10 mouse cellular contexts compared by ENCODE assay signal in genomic region chr6:67269459-67269858, GRCm38 (mm10). TPM values are rescaled to one million over a fixed set of nuclear protein-coding genes. Genes with fewer than 3 reads are reported as not detected.
DNase-seq lines count a peak whose midpoint lies in the region; ATAC-seq and TF ChIP-seq lines count a peak whose summit lies in the region.
"Had no signal": no experiment of that assay in that cellular context is flagged by ENCODE, and none has a peak within 500 bp of the region (broad histone marks: within the 10 kb centered on the region; RNA-seq: fewer than 3 reads in every experiment).

No protein-coding gene starts in this region.

- ATAC-seq in lung, embryonic 16.5 days (ENCODE audit: low read depth): no peak
- ATAC-seq in forebrain, embryonic 11.5 days (replicated peaks; ENCODE audit: low FRiP score): no peak
- no peak for ATAC-seq in limb, embryonic 14.5 days (ENCODE audit: low FRiP score, low read depth)
- no peak for ATAC-seq in stomach, embryonic 14.5 days (ENCODE audit: insufficient number of reproducible peaks, insufficient read depth, low FRiP score, low read depth)
- ATAC-seq in cerebellum, adult (ENCODE audit: insufficient number of reproducible peaks, low FRiP score, low TSS enrichment): no peak

- peak overlapping the region; percentile 64 for H3K4me2 ChIP-seq in lung, embryonic 16.5 days (ENCODE audit: low read depth, low read length)
- peak overlapping the region; percentile 52 for H3K4me2 ChIP-seq in forebrain, embryonic 11.5 days (ENCODE audit: low read depth, low read length, severe bottlenecking)
- H3K4me2 ChIP-seq in limb, embryonic 14.5 days (replicated peaks; ENCODE audit: low read depth, low read length, severe bottlenecking): peak overlapping the region; percentile 67
- peak overlapping the region; percentile 72 for H3K4me2 ChIP-seq in stomach, embryonic 14.5 days (replicated peaks; ENCODE audit: low read depth, low read length)

- peaks cover 18% of the 10 kb centered on the region for H3K36me3 ChIP-seq in lung, embryonic 16.5 days (ENCODE audit: control insufficient read depth, insufficient read depth, low read length)
- H3K36me3 ChIP-seq in forebrain, embryonic 11.5 days (ENCODE audit: control insufficient read depth, insufficient read depth, low read length): no peaks in the 10 kb centered on the region; the same call in 1 of the 2 replicates
- peaks cover 23% of the 10 kb centered on the region for H3K36me3 ChIP-seq in limb, embryonic 14.5 days (ENCODE audit: control insufficient read depth, insufficient read depth, low read length)
- peaks cover 24% of the 10 kb centered on the region for H3K36me3 ChIP-seq in stomach, embryonic 14.5 days (ENCODE audit: control insufficient read depth, insufficient read depth, low read length)

- 0 out of 2 replicates have a peak overlapping the region, but pooled peaks have one; percentile 34 for H3K9ac ChIP-seq in lung, embryonic 16.5 days (ENCODE audit: low read length)
- peak overlapping the region; percentile 27; the same call in 1 of the 2 replicates for H3K9ac ChIP-seq in forebrain, embryonic 11.5 days (ENCODE audit: low read length)
- H3K9ac ChIP-seq in limb, embryonic 14.5 days (ENCODE audit: low read depth, low read length, severe bottlenecking): peak overlapping the region; percentile 28; the same call in 1 of the 2 replicates
- H3K9ac ChIP-seq in stomach, embryonic 14.5 days (replicated peaks; ENCODE audit: low read depth, low read length): 0 out of 2 replicates have a peak overlapping the region, but pooled peaks have one; percentile 100

- no peaks in the 10 kb centered on the region for H3K9me3 ChIP-seq in lung, embryonic 16.5 days (ENCODE audit: control insufficient read depth, low read length)
- H3K9me3 ChIP-seq in forebrain, embryonic 11.5 days (ENCODE audit: control insufficient read depth, low read length): no peaks in the 10 kb centered on the region
- H3K9me3 ChIP-seq in limb, embryonic 14.5 days (ENCODE audit: control insufficient read depth, low read length): no peaks in the 10 kb centered on the region
- H3K9me3 ChIP-seq in stomach, embryonic 14.5 days (ENCODE audit: control insufficient read depth, low read depth, low read length): no peaks in the 10 kb centered on the region

- TF ChIP-seq POLR2A in limb, embryonic 14.5 days (IDR thresholded peaks at IDR 0.05; ENCODE audit: borderline replicate concordance, extremely low read depth, insufficient read depth, insufficient read length): no peak

- no peaks in the 10 kb centered on the region for H3K27me3 ChIP-seq in lung, embryonic 16.5 days (ENCODE audit: control insufficient read depth, insufficient read depth, low read depth, low read length)
- H3K27me3 ChIP-seq in forebrain, embryonic 11.5 days (ENCODE audit: control insufficient read depth, insufficient read depth, low read length): no peaks in the 10 kb centered on the region
- no peaks in the 10 kb centered on the region for H3K27me3 ChIP-seq in limb, embryonic 14.5 days (ENCODE audit: control insufficient read depth, insufficient read depth, low read length)
- no peaks in the 10 kb centered on the region for H3K27me3 ChIP-seq in stomach, embryonic 14.5 days (ENCODE audit: control insufficient read depth, insufficient read depth, low read length)

- peak overlapping the region; percentile 42 for H3K4me3 ChIP-seq in lung, embryonic 16.5 days (ENCODE audit: low read length)
- H3K4me3 ChIP-seq in forebrain, embryonic 11.5 days (ENCODE audit: low read depth, low read length): peak overlapping the region; percentile 99
- peak overlapping the region; percentile 99 for H3K4me3 ChIP-seq in limb, embryonic 14.5 days (replicated peaks; ENCODE audit: low read length)
- peak overlapping the region; percentile 99 for H3K4me3 ChIP-seq in stomach, embryonic 14.5 days (ENCODE audit: low read depth, low read length)

- H3K27ac ChIP-seq in lung, embryonic 16.5 days (ENCODE audit: low read length): no peak overlapping the region
- no peak overlapping the region for H3K27ac ChIP-seq in forebrain, embryonic 11.5 days (ENCODE audit: low read depth, low read length)
- no peak overlapping the region for H3K27ac ChIP-seq in limb, embryonic 14.5 days (replicated peaks; ENCODE audit: low read depth, low read length)
- no peak overlapping the region for H3K27ac ChIP-seq in stomach, embryonic 14.5 days (ENCODE audit: low read length)

- no peak for DNase-seq in lung, postnatal 10 days
- no peak for DNase-seq in forebrain, embryonic 11.5 days (ENCODE audit: low spot score)
- no peak for DNase-seq in limb, embryonic 14.5 days (ENCODE audit: low spot score)
- no peak for DNase-seq in frontal cortex, postnatal 25 days (ENCODE audit: low spot score in 2 of 2)
- no peak for DNase-seq in layer of hippocampus, adult 8-10 months (ENCODE audit: low spot score in 2 of 2)
- DNase-seq: kidney, adult 2 months; right cerebral cortex, postnatal 4 days had no signal

- H3K4me1 ChIP-seq in lung, embryonic 16.5 days (replicated peaks; ENCODE audit: control insufficient read depth, insufficient read depth, low read length): peaks cover 3% of the 10 kb centered on the region
- no peaks in the 10 kb centered on the region for H3K4me1 ChIP-seq in forebrain, embryonic 11.5 days (replicated peaks; ENCODE audit: control insufficient read depth, insufficient read depth, low read length)
- peaks cover 12% of the 10 kb centered on the region; the same call in 1 of the 2 replicates for H3K4me1 ChIP-seq in limb, embryonic 14.5 days (ENCODE audit: control insufficient read depth, insufficient read depth, low read length)
- H3K4me1 ChIP-seq in stomach, embryonic 14.5 days (ENCODE audit: control insufficient read depth, insufficient read depth, low read length): 0 out of 2 replicates have a peak, but pooled peaks cover 3% of the 10 kb centered on the region

- 11% methylated on average over 2 of the region's 2 CpGs for WGBS in lung, embryonic 16.5 days
- 62% methylated on average over 2 of the region's 2 CpGs for WGBS in forebrain, embryonic 11.5 days
- 27% methylated on average over 2 of the region's 2 CpGs for WGBS in limb, embryonic 14.5 days
- WGBS in stomach, embryonic 14.5 days: 41% methylated on average over 2 of the region's 2 CpGs

RNA-seq across cellular contexts. Expression of gene Serbp1, which starts 31.5 kb away (rescaled TPM):
- 290 and 318 TPM in 2 replicates for polyA plus RNA-seq in lung, embryonic 16.5 days (2015; fragmentation: Nextera tagmentation; extraction: Ambion mirVana)
- 601 and 607 TPM in 2 replicates for polyA plus RNA-seq in forebrain, embryonic 11.5 days (2014; fragmentation: Nextera tagmentation; extraction: Ambion mirVana)
- polyA plus RNA-seq in limb, embryonic 14.5 days (2012; rRNA removed): 200 and 465 TPM in 2 replicates
- polyA plus RNA-seq in limb, embryonic 14.5 days (2014; fragmentation: Nextera tagmentation; extraction: Ambion mirVana): 481 and 482 TPM in 2 replicates
- polyA plus RNA-seq in stomach, embryonic 14.5 days (2014; fragmentation: Nextera tagmentation; extraction: Ambion mirVana): 414 and 457 TPM in 2 replicates
- 100 to 1,000 TPM; 145 to 214 (median 181) TPM for total RNA-seq in layer of hippocampus, adult 8-10 months (2022)

Comparison
In these comparisons a context has a peak if more than half of its experiments do, and no peak if none do; other contexts are left out.
1. H3K4me3 ChIP-seq: peak in every context shown above with its lines; median percentile 99 in forebrain, embryonic 11.5 days; 99 in limb, embryonic 14.5 days; 99 in stomach, embryonic 14.5 days; 42 in lung, embryonic 16.5 days.
2. H3K9ac ChIP-seq: peak in every context shown above with its lines; median percentile 100 in stomach, embryonic 14.5 days; 34 in lung, embryonic 16.5 days; 28 in limb, embryonic 14.5 days; 27 in forebrain, embryonic 11.5 days.